Mouse (Mus musculus) neural tube, embryonic 11.5 days (tissue): Measurements from ENCODE around the gene Ptprm. TPM values are rescaled to one million over a fixed set of nuclear protein-coding genes. Genes with fewer than 3 reads are reported as not detected.

Experiments used
- ATAC-seq: fragments of 200-750 bp; cut with Nextera tagmentation; 2 replicates; pipeline ENCODE4 v1.8.0; 2017; ENCODE audit warnings: moderate number of reproducible peaks, mild to moderate bottlenecking, moderate TSS enrichment, moderate library complexity; ENCODE audit not compliant: insufficient read depth, low FRiP score, low TSS enrichment
- DNase-seq: peaks from one replicate; pipeline ENCODE4 v3.0.0-alpha.2; 2015; ENCODE audit warnings: low spot score
- H3K27ac ChIP-seq: fragments of 300-500 bp; sonication (generic); 2 replicates; pipeline ENCODE4 v1.5.1; 2014; ENCODE audit warnings: low read depth, mild to moderate bottlenecking, low read length
- H3K27me3 ChIP-seq: fragments of 300-500 bp; sonication (generic); 2 replicates; pipeline ENCODE4 v1.6.1; 2014; ENCODE audit warnings: mild to moderate bottlenecking, low read length, mixed read lengths; ENCODE audit not compliant: control insufficient read depth, insufficient read depth
- H3K36me3 ChIP-seq: fragments of 300-500 bp; sonication (generic); 2 replicates; pipeline ENCODE4 v1.6.1; 2014; ENCODE audit warnings: mild to moderate bottlenecking, low read length, moderate library complexity, mixed read lengths; ENCODE audit not compliant: control insufficient read depth, insufficient read depth
- H3K4me1 ChIP-seq: fragments of 300-500 bp; sonication (generic); 2 replicates; pipeline ENCODE4 v1.6.1; 2014; ENCODE audit warnings: low read length, mixed read lengths; ENCODE audit not compliant: control insufficient read depth, insufficient read depth
- H3K4me2 ChIP-seq: fragments of 300-500 bp; sonication (generic); 2 replicates; pipeline ENCODE4 v1.6.1; 2014; ENCODE audit warnings: low read depth, mild to moderate bottlenecking, moderate library complexity
- H3K4me3 ChIP-seq: fragments of 300-500 bp; sonication (generic); 2 replicates; pipeline ENCODE4 v1.5.1; 2014; ENCODE audit warnings: low read depth, low read length
- H3K9ac ChIP-seq: fragments of 300-500 bp; sonication (generic); 2 replicates; pipeline ENCODE4 v1.6.1; 2014; ENCODE audit warnings: mild to moderate bottlenecking, low read length
- H3K9me3 ChIP-seq: fragments of 300-500 bp; sonication (generic); 2 replicates; pipeline ENCODE4 v1.6.1; 2016; ENCODE audit warnings: low read length; ENCODE audit not compliant: control insufficient read depth
- WGBS: fragments of 180-500 bp; shearing (Covaris S2); extraction: QIAGEN DNeasy Blood & Tissue Kit; methylation state at CpG from one replicate; pipeline ENCODE4 v1.1.7; 2014; 5-methylcytosine and 5-hydroxymethylcytosine counted together
- polyA plus RNA-seq: library from polyadenylated mRNA; unstranded; fragments of >200 nt; fragmentation: Nextera tagmentation; extraction: Ambion mirVana; gene quantifications from 2 replicates; pipeline ENCODE4 v1.2.1, GENCODE M21; 2014

Gene Ptprm
- polyA plus RNA-seq, 1 experiment from 2014 or later = 12.7 TPM

GRCm38 (mm10) chr17:66908921-66909320 is 445.3 kb downstream of the Ptprm start:
- no peak overlapping the region for H3K27ac ChIP-seq
- no peak overlapping the region for H3K4me2 ChIP-seq
- H3K9ac ChIP-seq = no peak overlapping the region
- H3K4me1 ChIP-seq = no peaks in the 10 kb centered on the region
- no peaks in the 10 kb centered on the region for H3K27me3 ChIP-seq
- no peak overlapping the region for H3K4me3 ChIP-seq
- ATAC-seq (no peak), DNase-seq (no peak)
- H3K36me3 ChIP-seq = no peaks in the 10 kb centered on the region
- 88% methylated on average over 6 of the region's 6 CpGs for WGBS
- H3K9me3 ChIP-seq = no peaks in the 10 kb centered on the region

- H3K9me3 ChIP-seq = no peaks in the 10 kb centered on the region
- ATAC-seq = no peak
- no peak overlapping the region for H3K4me2 ChIP-seq
- H3K36me3 ChIP-seq = no peaks in the 10 kb centered on the region
- no peaks in the 10 kb centered on the region for H3K27me3 ChIP-seq
- no peaks in the 10 kb centered on the region for H3K4me1 ChIP-seq
- no peak overlapping the region for H3K4me3 ChIP-seq
- no peak overlapping the region for H3K9ac ChIP-seq
- no peak overlapping the region for H3K27ac ChIP-seq
- DNase-seq = no peak
- whole genome bisulfite sequencing = 71% methylated on average over 1 of the region's 1 CpGs
Observed at GRCm38 (mm10) chr17:66894181-66894580, 460.1 kb downstream of the Ptprm start.

- no peak for ATAC-seq
- Histone ChIP-seq H3K27me3 (no peaks in the 10 kb centered on the region), H3K4me3 (no peak overlapping the region), H3K4me2 (no peak overlapping the region), H3K4me1 (no peaks in the 10 kb centered on the region), H3K9ac (no peak overlapping the region), H3K36me3 (no peaks in the 10 kb centered on the region), H3K27ac (no peak overlapping the region), H3K9me3 (no peaks in the 10 kb centered on the region)
- no peak for DNase-seq
- 94% methylated on average over 6 of the region's 6 CpGs for WGBS
Observed at GRCm38 (mm10) chr17:66891916-66892315, 462.3 kb downstream of the Ptprm start.

- Histone ChIP-seq H3K9me3 (no peaks in the 10 kb centered on the region), H3K36me3 (no peaks in the 10 kb centered on the region), H3K4me2 (no peak overlapping the region), H3K27ac (no peak overlapping the region), H3K4me3 (no peak overlapping the region), H3K4me1 (no peaks in the 10 kb centered on the region), H3K27me3 (no peaks in the 10 kb centered on the region), H3K9ac (no peak overlapping the region)
- ATAC-seq (no peak), DNase-seq (no peak)
- WGBS = 75% methylated on average over 13 of the region's 13 CpGs
Observed at GRCm38 (mm10) chr17:66891067-66891862, 463.0 kb downstream of the Ptprm start.

GRCm38 (mm10) chr17:66882304-66882703 is 472.0 kb downstream of the Ptprm start:
- Histone ChIP-seq H3K9ac (no peak overlapping the region), H3K27ac (no peak overlapping the region), H3K9me3 (no peaks in the 10 kb centered on the region), H3K4me3 (no peak overlapping the region), H3K27me3 (no peaks in the 10 kb centered on the region), H3K4me1 (no peaks in the 10 kb centered on the region), H3K36me3 (no peaks in the 10 kb centered on the region), H3K4me2 (no peak overlapping the region)
- no peak for ATAC-seq
- 79% methylated on average over 2 of the region's 2 CpGs for WGBS
- DNase-seq = no peak

GRCm38 (mm10) chr17:66880969-66881701 is 473.1 kb downstream of the Ptprm start:
- Histone ChIP-seq H3K4me1 (no peaks in the 10 kb centered on the region), H3K9ac (no peak overlapping the region)

GRCm38 (mm10) chr17:66879151-66879550 is 475.1 kb downstream of the Ptprm start:
- no peak overlapping the region for H3K4me2 ChIP-seq
- H3K9me3 ChIP-seq = no peaks in the 10 kb centered on the region
- no peak overlapping the region for H3K27ac ChIP-seq
- ATAC-seq = no peak
- no peak for DNase-seq
- H3K4me1 ChIP-seq = no peaks in the 10 kb centered on the region
- no peak overlapping the region for H3K4me3 ChIP-seq
- H3K27me3 ChIP-seq = no peaks in the 10 kb centered on the region
- no peak overlapping the region for H3K9ac ChIP-seq
- no peaks in the 10 kb centered on the region for H3K36me3 ChIP-seq
- 93% methylated on average over 2 of the region's 2 CpGs for WGBS

More at GRCm38 (mm10) chr17:66880969-66881701, 473.1 kb downstream of the Ptprm start:
- H3K27me3 ChIP-seq = no peaks in the 10 kb centered on the region
- H3K4me3 ChIP-seq = no peak overlapping the region
- no peak overlapping the region for H3K4me2 ChIP-seq
- no peaks in the 10 kb centered on the region for H3K36me3 ChIP-seq
- H3K27ac ChIP-seq = no peak overlapping the region
- DNase-seq = no peak
- WGBS = 82% methylated on average over 9 of the region's 9 CpGs
- H3K9me3 ChIP-seq = no peaks in the 10 kb centered on the region
- no peak for ATAC-seq

GRCm38 (mm10) chr17:66877582-66877981 is 476.7 kb downstream of the Ptprm start:
- Histone ChIP-seq H3K27ac (no peak overlapping the region), H3K4me3 (no peak overlapping the region), H3K36me3 (no peaks in the 10 kb centered on the region), H3K4me2 (no peak overlapping the region), H3K9ac (no peak overlapping the region), H3K4me1 (no peaks in the 10 kb centered on the region), H3K9me3 (no peaks in the 10 kb centered on the region), H3K27me3 (no peaks in the 10 kb centered on the region)
- DNase-seq (no peak), ATAC-seq (no peak)
- 71% methylated on average over 6 of the region's 6 CpGs for WGBS

- ATAC-seq (peak; percentile 45; the same call in 1 of the 2 replicates), DNase-seq (peak; percentile 33)
- 78% methylated on average over 11 of the region's 11 CpGs for WGBS
- Histone ChIP-seq H3K27me3 (no peaks in the 10 kb centered on the region), H3K27ac (no peak overlapping the region), H3K36me3 (no peaks in the 10 kb centered on the region), H3K9ac (no peak overlapping the region), H3K4me1 (no peaks in the 10 kb centered on the region), H3K4me2 (no peak overlapping the region), H3K9me3 (no peaks in the 10 kb centered on the region), H3K4me3 (no peak overlapping the region)
Observed at GRCm38 (mm10) chr17:66874810-66875209, 479.4 kb downstream of the Ptprm start.
